In the genomic region with DNA sequence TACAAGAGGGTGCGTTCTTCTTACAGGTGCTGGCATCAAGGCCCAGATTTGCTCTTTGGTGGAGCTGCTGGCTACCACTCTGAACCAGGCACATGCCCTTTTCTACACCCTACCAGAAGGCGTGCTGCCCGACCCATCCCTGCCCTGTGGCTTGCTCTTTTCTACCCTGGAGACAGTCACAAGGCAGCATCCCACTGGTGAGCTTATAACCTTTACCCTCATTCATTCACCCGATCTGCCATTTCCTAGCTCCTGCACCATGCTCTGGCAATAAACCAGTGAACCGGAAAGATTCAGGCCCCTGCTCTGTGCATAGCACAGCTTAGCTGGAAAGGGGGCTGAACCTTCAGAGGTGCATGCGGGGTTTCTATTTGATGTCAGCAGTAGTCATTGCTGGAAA, we compare ENCODE assay signal across 22 mouse cellular contexts. TPM values are rescaled to one million over a fixed set of nuclear protein-coding genes. Genes with fewer than 3 reads are reported as not detected.
DNase-seq lines count a peak whose midpoint lies in the region; ATAC-seq and TF ChIP-seq lines count a peak whose summit lies in the region.
"Had no signal": no experiment of that assay in that cellular context is flagged by ENCODE, and none has a peak within 500 bp of the region (broad histone marks: within the 10 kb centered on the region; RNA-seq: fewer than 3 reads in every experiment).

No protein-coding gene starts in this region.

- peak; percentile 10 for TF ChIP-seq POLR2A in kidney, adult 2 months (IDR thresholded peaks at IDR 0.05; ENCODE audit: low read depth, low read length)

- DNase-seq in kidney, adult 11 months: peak; percentile 81
- DNase-seq in kidney, adult 2 months: peak; percentile 84
- DNase-seq in kidney, postnatal 36 days: peak; percentile 65 to 84
- no peak for DNase-seq in urinary bladder, postnatal 36 days (ENCODE audit: low spot score in 2 of 2)
- DNase-seq: adrenal gland, adult 8-10 months had no signal

- H3K4me2 ChIP-seq in kidney, embryonic 14.5 days (replicated peaks; ENCODE audit: low read depth, low read length): no peak overlapping the region
- no peak overlapping the region for H3K4me2 ChIP-seq in kidney, embryonic 15.5 days
- H3K4me2 ChIP-seq: embryonic facial prominence, embryonic 13.5 days; forebrain, embryonic 15.5 days; heart, embryonic 12.5 days; hindbrain, embryonic 13.5 days; midbrain, embryonic 13.5 days had no signal

- no peaks in the 10 kb centered on the region for H3K9me3 ChIP-seq in kidney, embryonic 14.5 days (ENCODE audit: control insufficient read depth, low read length)
- no peaks in the 10 kb centered on the region for H3K9me3 ChIP-seq in kidney, embryonic 15.5 days (replicated peaks)
- H3K9me3 ChIP-seq: embryonic facial prominence, embryonic 13.5 days; forebrain, embryonic 15.5 days; G1E; heart, embryonic 12.5 days; hindbrain, embryonic 13.5 days; midbrain, embryonic 13.5 days; neural tube, embryonic 13.5 days had no signal

- H3K27ac ChIP-seq in kidney, embryonic 14.5 days (ENCODE audit: low read depth, low read length): no peak overlapping the region
- no peak overlapping the region for H3K27ac ChIP-seq in kidney, adult 2 months (ENCODE audit: insufficient read depth, low read depth, low read length)
- H3K27ac ChIP-seq in kidney, embryonic 15.5 days: peak overlapping the region; percentile 59; the same call in 1 of the 2 replicates
- H3K27ac ChIP-seq: embryonic facial prominence, embryonic 13.5 days had no signal

- ATAC-seq in kidney, embryonic 14.5 days (ENCODE audit: low FRiP score, low TSS enrichment): no peak; the same call in 1 of the 2 replicates
- ATAC-seq in kidney, embryonic 15.5 days (replicated peaks; ENCODE audit: low FRiP score): peak; percentile 43
- ATAC-seq in megakaryocyte-erythroid progenitor cell, adult 5-6 weeks (replicated peaks; ENCODE audit: low FRiP score, low TSS enrichment, poor library complexity, severe bottlenecking): no peak
- ATAC-seq: forebrain, embryonic 15.5 days; inflammation-experienced regulatory T-cells, adult 6 months; Patski had no signal

- no peak overlapping the region for H3K4me3 ChIP-seq in kidney, embryonic 14.5 days (ENCODE audit: low read length)
- H3K4me3 ChIP-seq in kidney, adult 2 months (ENCODE audit: insufficient read depth, low read depth, low read length): no peak overlapping the region
- H3K4me3 ChIP-seq in kidney, embryonic 15.5 days (replicated peaks): no peak overlapping the region
- H3K4me3 ChIP-seq: embryonic facial prominence, embryonic 13.5 days; erythroblast, embryonic 14.5 days; forebrain, embryonic 15.5 days; heart, embryonic 12.5 days; hindbrain, embryonic 13.5 days; midbrain, embryonic 13.5 days; neural tube, embryonic 13.5 days had no signal

- 52% methylated on average over 6 of the region's 6 CpGs for WGBS in kidney, embryonic 14.5 days
- 58% methylated on average over 6 of the region's 6 CpGs for WGBS in kidney, adult 2 months
- WGBS in kidney, embryonic 15.5 days: 57% methylated on average over 6 of the region's 6 CpGs

- peaks cover 57% of the 10 kb centered on the region for H3K36me3 ChIP-seq in kidney, embryonic 14.5 days (ENCODE audit: control insufficient read depth, insufficient read depth, low read length)
- no peaks in the 10 kb centered on the region; the same call in 1 of the 2 replicates for H3K36me3 ChIP-seq in kidney, adult 2 months (ENCODE audit: control insufficient read depth, insufficient read depth, low read length)
- H3K36me3 ChIP-seq in kidney, embryonic 15.5 days: peaks cover 58% of the 10 kb centered on the region

- H3K27me3 ChIP-seq in kidney, embryonic 14.5 days (ENCODE audit: control insufficient read depth, insufficient read depth, low read length): no peaks in the 10 kb centered on the region
- no peaks in the 10 kb centered on the region for H3K27me3 ChIP-seq in kidney, adult 2 months (replicated peaks; ENCODE audit: control insufficient read depth, insufficient read depth, low read length)
- H3K27me3 ChIP-seq in kidney, embryonic 15.5 days: no peaks in the 10 kb centered on the region
- H3K27me3 ChIP-seq: CH12.LX; embryonic facial prominence, embryonic 13.5 days; forebrain, embryonic 15.5 days; heart, embryonic 12.5 days; neural tube, embryonic 13.5 days; Patski had no signal

- H3K9ac ChIP-seq in kidney, embryonic 14.5 days (ENCODE audit: low read depth, low read length): no peak overlapping the region
- no peak overlapping the region for H3K9ac ChIP-seq in kidney, embryonic 15.5 days
- H3K9ac ChIP-seq: embryonic facial prominence, embryonic 13.5 days; forebrain, embryonic 15.5 days; heart, embryonic 12.5 days; hindbrain, embryonic 13.5 days; midbrain, embryonic 13.5 days; neural tube, embryonic 13.5 days had no signal

- no peak for TF ChIP-seq CTCF in kidney, adult 2 months (conservative IDR thresholded peaks at IDR 0.05; ENCODE audit: insufficient read depth, insufficient read length, low read depth, low read length)

- H3K4me1 ChIP-seq in kidney, embryonic 14.5 days (ENCODE audit: control insufficient read depth, insufficient read depth, low read length): peaks cover 26% of the 10 kb centered on the region
- H3K4me1 ChIP-seq in kidney, adult 2 months (ENCODE audit: control insufficient read depth, insufficient read depth, low read length): peaks cover 15% of the 10 kb centered on the region
- peaks cover 50% of the 10 kb centered on the region for H3K4me1 ChIP-seq in kidney, embryonic 15.5 days

RNA-seq across cellular contexts. Expression of gene Slc39a11, which starts 2.6 kb away (rescaled TPM):
- 11.3 and 16.4 TPM in 2 replicates for polyA plus RNA-seq in kidney, embryonic 14.5 days (2014; fragmentation: Nextera tagmentation; extraction: Ambion mirVana)
- 24.5 and 29.5 TPM in 2 replicates for polyA plus RNA-seq in kidney, adult 2 months (2012; rRNA removed)
- polyA plus RNA-seq in kidney, embryonic 15.5 days (2015; fragmentation: Nextera tagmentation; extraction: Ambion mirVana): 22.0 and 22.2 TPM in 2 replicates
- total RNA-seq in megakaryocyte-erythroid progenitor cell, adult 5-6 weeks (2014; fragmentation: Nextera tagmentation): 12.4 and 19.1 TPM in 2 replicates
- total RNA-seq in megakaryocyte-erythroid progenitor cell, adult 5-6 weeks (2017): 14.9 and 17.7 TPM in 2 replicates

RNA-seq across cellular contexts. Expression of gene Cog1, which starts 3.5 kb away (rescaled TPM):
- polyA plus RNA-seq in kidney, embryonic 14.5 days (2014; fragmentation: Nextera tagmentation; extraction: Ambion mirVana): 16.6 and 29.3 TPM in 2 replicates
- 32.8 and 38.7 TPM in 2 replicates for polyA plus RNA-seq in kidney, adult 2 months (2012; rRNA removed)
- 23.6 and 25.6 TPM in 2 replicates for polyA plus RNA-seq in kidney, embryonic 15.5 days (2015; fragmentation: Nextera tagmentation; extraction: Ambion mirVana)
- 37.2 and 51.6 TPM in 2 replicates for total RNA-seq in megakaryocyte-erythroid progenitor cell, adult 5-6 weeks (2014; fragmentation: Nextera tagmentation)
- 23.9 and 26.2 TPM in 2 replicates for total RNA-seq in megakaryocyte-erythroid progenitor cell, adult 5-6 weeks (2017)

RNA-seq across cellular contexts. Expression of gene Fam104a, which starts 31.4 kb away (rescaled TPM):
- polyA plus RNA-seq in kidney, embryonic 14.5 days (2014; fragmentation: Nextera tagmentation; extraction: Ambion mirVana): 49.7 and 49.8 TPM in 2 replicates
- polyA plus RNA-seq in kidney, adult 2 months (2012; rRNA removed): 24.6 and 25.8 TPM in 2 replicates
- polyA plus RNA-seq in kidney, embryonic 15.5 days (2015; fragmentation: Nextera tagmentation; extraction: Ambion mirVana): 44.4 and 45.3 TPM in 2 replicates
- 17.8 and 20.8 TPM in 2 replicates for total RNA-seq in megakaryocyte-erythroid progenitor cell, adult 5-6 weeks (2014; fragmentation: Nextera tagmentation)
- total RNA-seq in megakaryocyte-erythroid progenitor cell, adult 5-6 weeks (2017): 25.1 and 30.8 TPM in 2 replicates

RNA-seq across cellular contexts. Expression of gene D11Wsu47e, which starts 31.7 kb away (rescaled TPM):
- 20.5 and 29.7 TPM in 2 replicates for polyA plus RNA-seq in kidney, embryonic 14.5 days (2014; fragmentation: Nextera tagmentation; extraction: Ambion mirVana)
- polyA plus RNA-seq in kidney, adult 2 months (2012; rRNA removed): 7.6 and 7.8 TPM in 2 replicates
- 21.3 and 22.0 TPM in 2 replicates for polyA plus RNA-seq in kidney, embryonic 15.5 days (2015; fragmentation: Nextera tagmentation; extraction: Ambion mirVana)
- 21.7 and 23.6 TPM in 2 replicates for total RNA-seq in megakaryocyte-erythroid progenitor cell, adult 5-6 weeks (2014; fragmentation: Nextera tagmentation)
- 11.8 and 19.7 TPM in 2 replicates for total RNA-seq in megakaryocyte-erythroid progenitor cell, adult 5-6 weeks (2017)

RNA-seq across cellular contexts. Expression of gene Sstr2, which starts 33.4 kb away (rescaled TPM):
- 0.28 and 0.33 TPM in 2 replicates for polyA plus RNA-seq in kidney, embryonic 14.5 days (2014; fragmentation: Nextera tagmentation; extraction: Ambion mirVana)
- 0.36 and 0.56 TPM in 2 replicates for polyA plus RNA-seq in kidney, adult 2 months (2012; rRNA removed)
- 0.51 and 1.1 TPM in 2 replicates for polyA plus RNA-seq in kidney, embryonic 15.5 days (2015; fragmentation: Nextera tagmentation; extraction: Ambion mirVana)
- not detected in 2 replicates for total RNA-seq in megakaryocyte-erythroid progenitor cell, adult 5-6 weeks (2014; fragmentation: Nextera tagmentation)
- 0.15 TPM in 1 of 2 replicates, not detected in the other for total RNA-seq in megakaryocyte-erythroid progenitor cell, adult 5-6 weeks (2017)
- total RNA-seq: CH12.LX; gastrocnemius, postnatal 14 days; heart, postnatal 10 days; liver, adult 2 months had no signal
- polyA plus RNA-seq: erythroblast, embryonic 14.5 days; G1E had no signal

Comparison
In these comparisons a context has a peak if more than half of its experiments do, and no peak if none do; other contexts are left out.
1. DNase-seq: peak in kidney, adult 11 months (single experiment), kidney, adult 2 months (single experiment) and kidney, postnatal 36 days (2 of 2); none in urinary bladder, postnatal 36 days (0 of 2).